Mouse (Mus musculus) fat pad, adult 2 months (tissue): ENCODE measurements around the gene Gm47955.
"Not testable (repeated sequence)": the region's sequence is repeated elsewhere in the genome, so short reads cannot be mapped to it uniquely, and the experiment has no call there.

ENCODE experiments used
- DNase-seq: peaks from one replicate; pipeline ENCODE4 v3.0.0-alpha.2; 2011; ENCODE audit warnings: low read depth, low spot score; ENCODE audit errors: extremely low read depth

Gm47955 gene

DNA sequence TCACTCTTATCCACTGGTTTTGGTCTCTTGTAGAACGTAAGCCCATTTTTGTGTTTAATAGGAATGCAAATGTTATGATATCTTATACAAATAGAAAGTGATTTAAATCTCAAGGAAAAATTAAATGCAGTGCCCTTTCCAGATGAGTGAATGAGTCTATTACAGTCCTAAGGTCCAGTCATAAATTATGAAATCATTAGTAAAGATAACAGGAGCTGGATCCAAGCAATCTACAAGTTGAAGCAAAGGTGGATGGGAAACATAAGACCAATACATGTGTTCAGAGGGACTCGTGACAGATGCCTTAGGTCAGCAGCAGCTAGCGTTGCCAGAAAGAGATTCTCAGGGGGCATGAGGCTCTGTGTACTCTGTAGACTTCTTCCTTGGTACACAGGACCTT is 31.5 kb downstream of the Gm47955 start:
- no peak for DNase-seq

DNA sequence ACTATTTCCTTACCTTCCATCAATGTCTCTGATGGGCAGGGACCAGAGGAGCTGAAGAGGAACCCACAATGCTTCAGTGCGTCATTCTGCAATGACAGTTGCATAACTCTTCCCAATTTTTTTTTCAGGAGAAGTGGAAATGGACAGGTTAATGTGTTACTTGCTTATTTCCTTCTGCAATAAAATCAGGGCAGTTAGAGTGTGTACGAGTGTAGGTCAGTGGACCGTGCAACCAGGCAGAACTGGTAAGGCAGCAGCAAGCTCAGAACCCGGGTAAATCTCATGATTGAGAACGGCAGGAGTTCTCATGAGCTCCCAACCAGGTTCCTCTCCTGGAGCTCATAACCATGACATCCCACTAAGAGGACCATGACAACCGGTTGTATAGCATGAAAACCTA is 32.0 kb downstream of the Gm47955 start:
- no peak for DNase-seq

DNA sequence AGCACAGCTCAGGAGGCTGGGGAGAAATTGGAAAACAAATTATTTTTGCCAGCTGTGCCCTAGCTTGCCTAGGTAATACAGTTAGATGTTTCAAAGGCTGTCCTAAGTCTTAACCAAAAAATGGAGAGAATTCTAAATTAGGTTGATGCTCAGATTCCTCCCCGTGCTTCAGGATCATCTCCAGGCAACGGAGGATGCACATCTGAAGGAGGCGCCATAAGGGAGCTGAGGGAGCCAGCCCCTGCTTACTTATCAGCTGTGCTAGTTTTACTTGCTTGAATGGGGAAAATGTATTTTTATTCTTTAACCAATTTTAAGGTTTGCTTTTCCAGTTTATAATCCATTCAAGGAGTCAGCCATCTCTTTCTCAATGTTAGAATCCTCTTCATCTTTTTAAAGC is 33.9 kb downstream of the Gm47955 start:
- DNase-seq: no peak

DNA sequence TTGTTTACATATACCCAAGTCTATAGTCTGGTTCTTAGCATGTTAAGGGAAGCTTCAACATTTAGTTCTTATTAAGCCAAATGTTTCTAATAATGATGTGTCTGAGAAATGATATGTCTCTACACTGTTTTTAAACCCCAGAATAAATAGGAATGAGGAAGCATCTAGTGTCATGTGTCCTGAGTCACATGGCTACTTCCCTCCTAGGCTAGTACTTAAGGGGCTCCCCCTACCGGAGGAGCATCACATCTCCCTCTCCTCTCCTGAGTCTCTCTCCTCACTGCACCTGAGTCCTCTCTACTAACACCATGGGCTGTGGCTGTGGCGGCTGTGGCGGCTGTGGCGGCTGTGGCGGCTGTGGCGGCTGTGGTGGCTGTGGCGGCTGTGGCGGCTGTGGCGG is 40.2 kb downstream of the Gm47955 start, which contains the start of gene Gm47959:
TSS of gene Gm47959 (plus strand) at position 243 of the 400 bp plus-strand sequence.
- DNase-seq: not testable (repeated sequence)

DNA sequence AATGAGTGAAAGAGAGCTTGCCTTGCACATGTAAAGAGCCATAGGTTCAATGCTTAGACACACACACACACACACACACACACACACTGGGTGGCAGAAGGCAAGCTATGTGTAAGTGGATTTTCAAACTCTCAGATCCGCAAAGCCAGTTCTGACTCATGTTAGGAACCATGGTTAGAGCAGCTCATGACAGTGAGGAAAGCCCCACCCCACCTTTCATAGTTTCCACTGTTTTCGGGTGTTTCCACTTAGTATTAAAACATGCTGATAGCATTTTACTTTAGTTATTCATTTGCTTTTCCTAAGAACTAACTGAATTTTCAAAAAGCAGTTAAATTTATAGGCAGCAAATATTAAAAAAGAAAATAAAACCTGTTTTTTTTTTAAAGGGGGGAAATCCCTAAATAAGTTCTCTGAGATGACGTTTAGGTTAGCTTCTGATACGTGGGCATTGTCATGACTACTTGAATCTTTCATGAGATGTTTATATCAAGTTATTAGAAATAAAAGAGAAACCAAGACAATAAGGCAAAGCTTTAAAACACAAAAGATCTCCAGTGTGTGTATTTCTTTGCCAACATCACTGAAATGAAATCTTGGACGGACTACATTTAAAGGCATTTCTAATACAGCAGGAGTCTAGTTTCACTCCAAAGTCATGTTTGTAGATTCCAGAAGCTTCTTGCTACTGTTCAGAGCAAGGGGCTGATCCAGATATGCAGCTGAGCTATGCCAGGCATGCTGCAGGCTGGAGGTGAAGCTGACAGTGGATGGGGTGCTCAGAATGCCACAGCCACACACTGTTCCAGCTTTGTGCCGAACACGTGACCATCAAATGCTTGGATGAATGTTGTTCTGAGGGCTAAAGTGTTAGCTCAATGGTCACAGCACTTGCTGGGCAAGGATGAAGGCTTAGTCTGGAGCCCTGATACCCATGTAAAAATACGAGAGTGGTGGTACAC is 46.4 kb downstream of the Gm47955 start:
- DNase-seq: no peak

DNA sequence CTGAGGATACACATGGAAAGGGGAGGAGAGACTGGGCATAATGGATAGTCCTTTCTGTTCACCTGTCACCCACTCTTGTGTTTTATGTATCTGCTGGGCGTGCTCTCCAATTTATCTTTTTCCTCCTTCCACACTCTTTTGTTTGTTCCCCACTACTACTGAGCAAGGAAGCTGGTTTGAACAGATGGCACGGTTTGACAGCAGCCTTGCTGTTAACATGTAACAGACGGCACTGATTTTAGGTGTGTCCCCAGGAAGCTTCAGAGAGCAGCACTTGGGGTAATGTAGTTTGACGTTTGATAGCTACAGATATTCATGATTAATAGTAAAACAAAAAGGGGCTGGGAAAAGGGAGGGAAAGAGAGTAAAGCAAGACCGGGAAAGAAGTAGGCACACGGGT is 47.4 kb downstream of the Gm47955 start:
- no peak for DNase-seq
